Mouse (Mus musculus) ES-Bruce4 (cell line): ENCODE measurements around the gene Dlg1. TPM values are rescaled to one million over a fixed set of nuclear protein-coding genes. Genes with fewer than 3 reads are reported as not detected.

ENCODE experiments used
- H3K27ac ChIP-seq: 2 replicates; pipeline ENCODE4 v1.5.1; 2012; ENCODE audit warnings: low read length, inconsistent platforms; ENCODE audit not compliant: insufficient read depth
- H3K27me3 ChIP-seq: 2 replicates; pipeline ENCODE4 v1.6.1; 2012; ENCODE audit warnings: mild to moderate bottlenecking, low read length, inconsistent platforms; ENCODE audit not compliant: control insufficient read depth, poor library complexity, insufficient read depth, severe bottlenecking
- H3K36me3 ChIP-seq: 2 replicates; pipeline ENCODE4 v1.6.1; 2012; ENCODE audit warnings: inconsistent platforms, mild to moderate bottlenecking, low read length, moderate library complexity; ENCODE audit not compliant: control insufficient read depth, poor library complexity, insufficient read depth, severe bottlenecking
- H3K4me1 ChIP-seq: one replicate; pipeline ENCODE4 v1.8.1; 2011; ENCODE audit warnings: low read length; ENCODE audit not compliant: control insufficient read depth, insufficient read depth
- H3K4me3 ChIP-seq: 2 replicates; pipeline ENCODE4 v1.5.1; 2011; ENCODE audit warnings: low read depth, mild to moderate bottlenecking, low read length
- H3K9ac ChIP-seq: 2 replicates; pipeline ENCODE4 v1.6.1; 2012; ENCODE audit warnings: low read depth, mild to moderate bottlenecking, inconsistent platforms; ENCODE audit not compliant: poor library complexity, severe bottlenecking
- H3K9me3 ChIP-seq: replicated peaks from 2 replicates; pipeline ENCODE4 v1.6.1; 2012; ENCODE audit warnings: mild to moderate bottlenecking, low read length, inconsistent platforms; ENCODE audit not compliant: control insufficient read depth, poor library complexity, insufficient read depth, severe bottlenecking
- CTCF ChIP-seq: IDR thresholded peaks from one replicate; pipeline ENCODE4 v1.8.1; 2011; ENCODE audit warnings: low read depth, low read length
- EP300 ChIP-seq: IDR thresholded peaks from 2 replicates; pipeline ENCODE4 v1.6.1; 2011; ENCODE audit warnings: low read depth, low read length; ENCODE audit not compliant: insufficient read depth
- POLR2A ChIP-seq: IDR thresholded peaks from one replicate; pipeline ENCODE4 v1.8.1; 2011; ENCODE audit warnings: low read length; ENCODE audit not compliant: insufficient read depth
- polyA plus RNA-seq: library from polyadenylated mRNA; stranded (reverse); fragments of >200 nt; gene quantifications from 2 replicates; pipeline ENCODE4 v1.2.4, GENCODE M21; 2011; ENCODE audit warnings: low read depth; ENCODE audit not compliant: missing spikeins, insufficient read depth, insufficient read length

Dlg1 gene
- polyA plus RNA-seq, 1 experiment = 154 TPM

DNA sequence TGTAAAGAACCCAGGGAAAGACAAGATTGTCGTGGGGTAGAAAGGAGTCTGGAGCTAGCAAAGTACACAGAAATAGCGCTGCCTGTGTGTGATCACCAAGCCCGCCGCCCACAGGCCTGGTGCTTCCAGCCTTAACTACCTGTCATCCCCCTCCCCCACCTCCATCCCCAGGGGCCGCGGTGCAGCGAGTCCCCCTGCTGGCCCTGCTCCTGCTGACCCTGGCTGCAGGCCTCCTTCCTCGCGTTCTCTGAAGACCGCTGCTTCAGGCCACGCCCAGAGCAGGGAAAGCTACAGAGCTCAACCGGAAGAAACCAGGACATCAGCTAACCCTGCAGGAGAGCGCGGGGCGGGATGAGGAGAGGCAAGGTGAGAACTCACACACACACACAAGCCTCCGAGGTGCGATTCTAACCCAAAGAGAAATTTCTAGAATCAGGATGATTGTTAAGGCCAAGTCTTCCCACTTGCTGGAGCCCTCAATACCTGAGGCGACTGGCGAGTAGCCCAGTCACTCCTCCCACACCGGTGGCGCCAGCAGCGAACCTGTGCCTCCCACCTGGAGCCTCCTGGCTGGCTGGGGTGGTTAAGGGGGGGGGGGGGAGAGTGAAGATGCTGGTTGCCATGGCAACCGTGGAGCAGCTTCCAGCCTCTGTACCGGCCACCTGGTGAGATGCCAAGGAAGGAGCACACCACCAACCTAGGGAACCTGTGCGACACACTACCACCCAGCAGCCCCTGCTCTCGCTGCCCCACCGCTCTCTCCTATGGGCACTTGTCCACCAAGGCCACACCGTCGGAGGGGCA, 233.9 kb downstream of the Dlg1 start:
- H3K9ac ChIP-seq = no peak overlapping the region
- no peak overlapping the region for H3K27ac ChIP-seq
- no peak overlapping the region for H3K4me3 ChIP-seq
- H3K36me3 ChIP-seq = no peaks in the 10 kb centered on the region
- H3K27me3 ChIP-seq = no peaks in the 10 kb centered on the region
- H3K4me1 ChIP-seq = peaks cover 8% of the 10 kb centered on the region
- peak; percentile 37 for TF ChIP-seq CTCF
- 0 out of 2 replicates have a peak, but pooled peaks have one; percentile 53 for TF ChIP-seq EP300
- TF ChIP-seq POLR2A = no peak
- no peaks in the 10 kb centered on the region for H3K9me3 ChIP-seq

GRCm38 (mm10) chr16:31898546-31899326, 235.5 kb downstream of the Dlg1 start:
- Histone ChIP-seq H3K36me3 (no peaks in the 10 kb centered on the region), H3K9ac (no peak overlapping the region), H3K4me1 (no peaks in the 10 kb centered on the region), H3K27ac (no peak overlapping the region), H3K27me3 (no peaks in the 10 kb centered on the region), H3K9me3 (no peaks in the 10 kb centered on the region), H3K4me3 (no peak overlapping the region)
- TF ChIP-seq POLR2A (no peak), CTCF (no peak), EP300 (no peak)

- no peaks in the 10 kb centered on the region for H3K36me3 ChIP-seq
- no peaks in the 10 kb centered on the region for H3K9me3 ChIP-seq
- no peak overlapping the region for H3K4me3 ChIP-seq
- no peaks in the 10 kb centered on the region for H3K4me1 ChIP-seq
- H3K27me3 ChIP-seq = no peaks in the 10 kb centered on the region
- no peak overlapping the region for H3K9ac ChIP-seq
- no peak overlapping the region for H3K27ac ChIP-seq
- no peak for TF ChIP-seq POLR2A
- TF ChIP-seq EP300 = no peak
- no peak for TF ChIP-seq CTCF
Observed at GRCm38 (mm10) chr16:31901886-31902285, 238.6 kb downstream of the Dlg1 start.

- Histone ChIP-seq H3K27ac (no peak overlapping the region), H3K27me3 (no peaks in the 10 kb centered on the region), H3K9me3 (no peaks in the 10 kb centered on the region), H3K4me3 (no peak overlapping the region), H3K36me3 (no peaks in the 10 kb centered on the region), H3K9ac (no peak overlapping the region), H3K4me1 (no peaks in the 10 kb centered on the region)
- TF ChIP-seq EP300 (no peak), CTCF (no peak), POLR2A (no peak)
Observed at GRCm38 (mm10) chr16:31903239-31903638, 240.0 kb downstream of the Dlg1 start.

GRCm38 (mm10) chr16:31905331-31905730, 242.1 kb downstream of the Dlg1 start:
- Histone ChIP-seq H3K36me3 (no peaks in the 10 kb centered on the region), H3K27me3 (no peaks in the 10 kb centered on the region), H3K4me3 (no peak overlapping the region), H3K9me3 (no peaks in the 10 kb centered on the region), H3K27ac (no peak overlapping the region), H3K9ac (no peak overlapping the region), H3K4me1 (no peaks in the 10 kb centered on the region)
- TF ChIP-seq POLR2A (no peak), CTCF (peak; percentile 81)
